ENCODE assay signal across 16 mouse cellular contexts in genomic region chr7:67670965-67671364, GRCm38 (mm10). TPM values are rescaled to one million over a fixed set of nuclear protein-coding genes. Genes with fewer than 3 reads are reported as not detected.
DNase-seq lines count a peak whose midpoint lies in the region; ATAC-seq and TF ChIP-seq lines count a peak whose summit lies in the region.
"Had no signal": no experiment of that assay in that cellular context is flagged by ENCODE, and none has a peak within 500 bp of the region (broad histone marks: within the 10 kb centered on the region; RNA-seq: fewer than 3 reads in every experiment).

No protein-coding gene starts in this region.

- H3K9ac ChIP-seq in heart, postnatal 0 days (replicated peaks; ENCODE audit: low read depth, low read length) = no peak overlapping the region
- H3K9ac ChIP-seq in CH12.LX (ENCODE audit: insufficient read depth, low read depth) = no peak overlapping the region
- H3K9ac ChIP-seq in forebrain, embryonic 11.5 days (ENCODE audit: low read length) = no peak overlapping the region
- H3K9ac ChIP-seq: forebrain, embryonic 15.5 days; heart, embryonic 13.5 days; hindbrain, embryonic 13.5 days; liver, embryonic 15.5 days had no signal

- intact Hi-C loops in heart, postnatal 25 days (cut with DNase I) = loop anchor here (10.0 kb wide), 1 partner anchor 284 kb away; the partner anchor contains the start of gene Igf1r

- H3K4me1 ChIP-seq in heart, postnatal 0 days (ENCODE audit: control insufficient read depth, insufficient read depth) = peaks cover 7% of the 10 kb centered on the region; the same call in 1 of the 2 replicates
- H3K4me1 ChIP-seq in lung, adult 2 months (ENCODE audit: control insufficient read depth, insufficient read depth, low read length) = peaks cover 3% of the 10 kb centered on the region
- no peaks in the 10 kb centered on the region for H3K4me1 ChIP-seq in CH12.LX (ENCODE audit: control insufficient read depth in 1 of 2, insufficient read depth in 2 of 2)
- H3K4me1 ChIP-seq in forebrain, embryonic 11.5 days (replicated peaks; ENCODE audit: control insufficient read depth, insufficient read depth, low read length) = no peaks in the 10 kb centered on the region
- H3K4me1 ChIP-seq: hindbrain, embryonic 13.5 days; liver, embryonic 15.5 days had no signal

- in situ Hi-C loops in CH12.LX (cut with MboI; ENCODE audit: low pct_ligation_motif_present, low pct_unique_long_range_greater_than_20kb, low sequenced_read_pairs) = no loop called here

- dilution Hi-C loops in CH12.LX (cut with MboI; ENCODE audit: extremely low pct_ligation_motif_present, extremely low pct_unique_long_range_greater_than_20kb, low sequenced_read_pairs) = no loop called here

- no peak for TF ChIP-seq EP300 in heart, postnatal 0 days (IDR thresholded peaks at IDR 0.05; ENCODE audit: low read depth)
- TF ChIP-seq EP300 in CH12.LX (IDR thresholded peaks at IDR 0.05; ENCODE audit: low read length) = no peak

- no peak overlapping the region for H3K4me3 ChIP-seq in heart, postnatal 0 days (ENCODE audit: low read depth, low read length)
- H3K4me3 ChIP-seq in lung, adult 2 months (replicated peaks; ENCODE audit: extremely low read depth, low read depth, low read length) = no peak overlapping the region
- H3K4me3 ChIP-seq in CH12.LX (replicated peaks in 1 of 3; ENCODE audit: low read depth in 2 of 3, low read length in 2 of 3, poor library complexity in 1 of 3) = no peak overlapping the region
- no peak overlapping the region for H3K4me3 ChIP-seq in forebrain, embryonic 11.5 days (ENCODE audit: low read depth, low read length)
- H3K4me3 ChIP-seq: forebrain, embryonic 15.5 days; heart, embryonic 13.5 days; hindbrain, embryonic 13.5 days; liver, embryonic 15.5 days had no signal

- no peak for TF ChIP-seq POLR2A in lung, adult 2 months (IDR thresholded peaks at IDR 0.05; ENCODE audit: borderline replicate concordance, extremely low read depth, low read depth, low read length)
- no peak for TF ChIP-seq POLR2A in CH12.LX (IDR thresholded peaks at IDR 0.05; ENCODE audit: low read depth, low read length)

- WGBS in heart, postnatal 0 days = 87% methylated on average over 1 of the region's 1 CpGs
- WGBS in lung, adult 2 months = 79% methylated on average over 1 of the region's 1 CpGs
- WGBS in forebrain, embryonic 11.5 days = 92% methylated on average over 1 of the region's 1 CpGs

- H3K4me2 ChIP-seq in heart, postnatal 0 days (ENCODE audit: low read depth, low read length) = no peak overlapping the region
- H3K4me2 ChIP-seq in CH12.LX (ENCODE audit: insufficient read depth, low read depth, poor library complexity, severe bottlenecking) = no peak overlapping the region
- no peak overlapping the region for H3K4me2 ChIP-seq in forebrain, embryonic 11.5 days (ENCODE audit: low read depth, low read length, severe bottlenecking)
- H3K4me2 ChIP-seq: forebrain, embryonic 15.5 days; heart, embryonic 13.5 days; hindbrain, embryonic 13.5 days; liver, embryonic 15.5 days had no signal

- no peak overlapping the region for H3K27ac ChIP-seq in heart, postnatal 0 days (ENCODE audit: low read depth)
- no peak overlapping the region for H3K27ac ChIP-seq in CH12.LX (ENCODE audit: insufficient read depth, low read depth)
- no peak overlapping the region for H3K27ac ChIP-seq in forebrain, embryonic 11.5 days (ENCODE audit: low read depth, low read length)
- H3K27ac ChIP-seq: forebrain, embryonic 15.5 days; heart, embryonic 13.5 days; hindbrain, embryonic 13.5 days; liver, embryonic 15.5 days had no signal

- TF ChIP-seq CTCF in heart, postnatal 0 days (IDR thresholded peaks at IDR 0.05; ENCODE audit: low read depth) = peak; percentile 23; the same call in 1 of the 2 replicates
- TF ChIP-seq CTCF in lung, adult 2 months (IDR thresholded peaks at IDR 0.05; ENCODE audit: insufficient read depth, low read length) = 0 out of 2 replicates have a peak, but pooled peaks have one; percentile 16
- TF ChIP-seq CTCF in CH12.LX (conservative IDR thresholded peaks at IDR 0.05 in 1 of 2, IDR thresholded peaks at IDR 0.05 in 1 of 2; ENCODE audit: low read depth in 2 of 2, low read length in 2 of 2) = peak; percentile 32 to 49; a peak in 3 of 4 replicates

- peaks cover 23% of the 10 kb centered on the region for H3K36me3 ChIP-seq in heart, postnatal 0 days (replicated peaks; ENCODE audit: control insufficient read depth, insufficient read depth, low read length)
- peaks cover 0 to 27% of the 10 kb centered on the region in 2 experiments for H3K36me3 ChIP-seq in CH12.LX (replicated peaks in 1 of 2; ENCODE audit: control insufficient read depth in 1 of 2, insufficient read depth in 1 of 2, low read length in 1 of 2)
- no peaks in the 10 kb centered on the region for H3K36me3 ChIP-seq in forebrain, embryonic 11.5 days (ENCODE audit: control insufficient read depth, insufficient read depth, low read length)
- H3K36me3 ChIP-seq: forebrain, embryonic 15.5 days; liver, embryonic 15.5 days had no signal

- no peak for ATAC-seq in heart, postnatal 0 days (ENCODE audit: insufficient read depth, low read depth)
- no peak for ATAC-seq in forebrain, embryonic 11.5 days (replicated peaks; ENCODE audit: low FRiP score)
- ATAC-seq: forebrain, embryonic 15.5 days had no signal

- no peak for DNase-seq in heart, postnatal 0 days (ENCODE audit: low spot score)
- no peak for DNase-seq in heart, postnatal 25 days (ENCODE audit: low spot score)
- no peak for DNase-seq in lung, adult 2 months
- DNase-seq in lung, postnatal 25 days (ENCODE audit: low spot score) = no peak
- DNase-seq in CH12.LX (ENCODE audit: extremely low read depth) = no peak
- peak; percentile 26 for DNase-seq in induced T-regulatory cell, adult 2 months (ENCODE audit: low read depth)
- no peak for DNase-seq in kidney, postnatal 25 days
- no peak for DNase-seq in forebrain, embryonic 11.5 days (ENCODE audit: low spot score)
- DNase-seq: cerebellum, adult 18-20 months; gastrocnemius, postnatal 25 days; kidney, adult 8-10 months; thymus, adult 18-20 months had no signal

- TF ChIP-seq RAD21 in CH12.LX (IDR thresholded peaks at IDR 0.05; ENCODE audit: low read depth, low read length) = no peak

- no peaks in the 10 kb centered on the region for H3K27me3 ChIP-seq in heart, postnatal 0 days (ENCODE audit: control insufficient read depth, insufficient read depth, low read length)
- H3K27me3 ChIP-seq in CH12.LX (replicated peaks) = no peaks in the 10 kb centered on the region
- no peaks in the 10 kb centered on the region for H3K27me3 ChIP-seq in forebrain, embryonic 11.5 days (ENCODE audit: control insufficient read depth, insufficient read depth, low read length)
- H3K27me3 ChIP-seq: forebrain, embryonic 15.5 days; heart, embryonic 13.5 days; hindbrain, embryonic 13.5 days; liver, embryonic 15.5 days had no signal

- H3K79me2 ChIP-seq in CH12.LX (replicated peaks; ENCODE audit: control insufficient read depth, extremely low read depth, insufficient read depth, poor library complexity, severe bottlenecking) = no peaks in the 10 kb centered on the region

- H3K9me3 ChIP-seq in heart, postnatal 0 days (replicated peaks; ENCODE audit: control insufficient read depth, low read length) = no peaks in the 10 kb centered on the region
- peaks cover 3% of the 10 kb centered on the region for H3K9me3 ChIP-seq in CH12.LX (replicated peaks; ENCODE audit: low read length)
- no peaks in the 10 kb centered on the region for H3K9me3 ChIP-seq in forebrain, embryonic 11.5 days (ENCODE audit: control insufficient read depth, low read length)
- H3K9me3 ChIP-seq: forebrain, embryonic 15.5 days; heart, embryonic 13.5 days; hindbrain, embryonic 13.5 days; liver, embryonic 15.5 days had no signal

TF ChIP-seq in CH12.LX, 34 proteins besides CTCF, POLR2A, EP300 and RAD21:
- TF ChIP-seq NELFE (IDR thresholded peaks at IDR 0.05; ENCODE audit: low read depth, low read length) (no peak), IRF4 (IDR thresholded peaks at IDR 0.05; ENCODE audit: low read depth, low read length) (no peak)

RNA-seq across cellular contexts. Expression of gene Ttc23, which starts 23.8 kb away (rescaled TPM):
- total RNA-seq in heart, postnatal 0 days (2014; rRNA removed; ENCODE audit: low replicate concordance) = 15.5 and 16.4 TPM in 2 replicates
- 12.7 TPM in 2 replicates for polyA plus RNA-seq in heart, postnatal 0 days (2015; fragmentation: Nextera tagmentation; extraction: Ambion mirVana)
- 10 to 100 TPM; 16.6 to 26.1 TPM for total RNA-seq in heart, postnatal 25 days (2021)
- polyA plus RNA-seq in lung, adult 2 months (2012; rRNA removed) = 4.6 and 10.0 TPM in 2 replicates
- total RNA-seq in CH12.LX (2012; rRNA removed) = 0.89 and 1.6 TPM in 2 replicates
- 1.6 and 2.5 TPM in 2 replicates for total RNA-seq in CH12.LX (2014; rRNA removed)
- polyA plus RNA-seq in CH12.LX (2012; ENCODE audit: insufficient read length, low read depth) = 0.93 TPM in 2 replicates
- 34.4 and 37.9 TPM in 2 replicates for polyA plus RNA-seq in forebrain, embryonic 11.5 days (2014; fragmentation: Nextera tagmentation; extraction: Ambion mirVana)

RNA-seq across cellular contexts. Expression of gene Lrrc28, which starts 25.9 kb away (rescaled TPM):
- total RNA-seq in heart, postnatal 0 days (2014; rRNA removed; ENCODE audit: low replicate concordance) = 24.4 and 71.6 TPM in 2 replicates
- polyA plus RNA-seq in heart, postnatal 0 days (2015; fragmentation: Nextera tagmentation; extraction: Ambion mirVana) = 14.3 and 15.2 TPM in 2 replicates
- total RNA-seq in heart, postnatal 25 days (2021) = 10 to 100 TPM; 16.2 to 19.3 TPM
- 18.9 and 25.4 TPM in 2 replicates for polyA plus RNA-seq in lung, adult 2 months (2012; rRNA removed)
- total RNA-seq in CH12.LX (2012; rRNA removed) (44.2 and 59.2 TPM in 2 replicates), CH12.LX (2014; rRNA removed) (57.1 and 63.5 TPM in 2 replicates)
- 27.9 and 41.6 TPM in 2 replicates for polyA plus RNA-seq in CH12.LX (2012; ENCODE audit: insufficient read length, low read depth)
- polyA plus RNA-seq in forebrain, embryonic 11.5 days (2014; fragmentation: Nextera tagmentation; extraction: Ambion mirVana) = 25.2 and 26.5 TPM in 2 replicates
